Mouse (Mus musculus): ENCODE results near the gene Pgs1. TPM values are rescaled to one million over a fixed set of nuclear protein-coding genes. Genes with fewer than 3 reads are reported as not detected.

Pgs1 gene
- total and polyA plus RNA-seq, 2 experiments from 2014 or later = 55.0 to 62.0 TPM

DNA sequence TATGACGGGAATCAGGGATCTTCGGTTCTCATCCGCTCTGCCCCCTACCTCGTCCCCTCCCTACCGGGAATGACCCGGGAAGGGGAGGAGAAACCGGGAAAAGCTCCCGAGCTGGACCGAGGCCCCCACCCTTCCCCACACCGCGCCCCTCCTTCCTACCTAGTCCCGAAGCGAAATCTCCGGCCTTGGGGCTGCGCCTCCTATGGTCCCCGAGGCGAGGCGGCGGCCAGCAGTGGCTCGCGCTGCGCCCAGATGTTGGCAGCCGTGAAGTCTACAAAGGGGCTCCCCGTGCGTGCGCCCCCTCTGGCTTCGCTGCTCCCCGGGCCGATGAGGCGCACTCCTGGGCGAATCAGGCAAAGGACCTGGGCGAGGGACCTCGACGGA lies 17.4 kb upstream of the Pgs1 start:
- Histone ChIP-seq H3K4me1 (ENCODE audit: insufficient read depth, low read length) (peaks cover 2% of the 10 kb centered on the region; the same call in 1 of the 2 replicates), H3K9me3 (ENCODE audit: low read length) (no peaks in the 10 kb centered on the region), H3K27ac (ENCODE audit: low read depth, low read length) (peak overlapping the region; percentile 39), H3K4me3 (ENCODE audit: low read depth, low read length) (peak overlapping the region; percentile 51), H3K9ac (replicated peaks; ENCODE audit: low read length, poor library complexity, severe bottlenecking) (peak overlapping the region; percentile 52), H3K27me3 (ENCODE audit: insufficient read depth, low read length) (peaks cover 7% of the 10 kb centered on the region), H3K36me3 (ENCODE audit: insufficient read depth, low read length) (no peaks in the 10 kb centered on the region), H3K4me2 (ENCODE audit: low read depth, low read length, poor library complexity, severe bottlenecking) (peak overlapping the region; percentile 90)
- TF ChIP-seq CTCF (IDR thresholded peaks at IDR 0.05) = peak; percentile 47
- ATAC-seq (ENCODE audit: low FRiP score) (peak; percentile 48), DNase-seq (ENCODE audit: low spot score) (no peak)
- under 1% methylated on average over 33 of the region's 34 CpGs for WGBS

DNA sequence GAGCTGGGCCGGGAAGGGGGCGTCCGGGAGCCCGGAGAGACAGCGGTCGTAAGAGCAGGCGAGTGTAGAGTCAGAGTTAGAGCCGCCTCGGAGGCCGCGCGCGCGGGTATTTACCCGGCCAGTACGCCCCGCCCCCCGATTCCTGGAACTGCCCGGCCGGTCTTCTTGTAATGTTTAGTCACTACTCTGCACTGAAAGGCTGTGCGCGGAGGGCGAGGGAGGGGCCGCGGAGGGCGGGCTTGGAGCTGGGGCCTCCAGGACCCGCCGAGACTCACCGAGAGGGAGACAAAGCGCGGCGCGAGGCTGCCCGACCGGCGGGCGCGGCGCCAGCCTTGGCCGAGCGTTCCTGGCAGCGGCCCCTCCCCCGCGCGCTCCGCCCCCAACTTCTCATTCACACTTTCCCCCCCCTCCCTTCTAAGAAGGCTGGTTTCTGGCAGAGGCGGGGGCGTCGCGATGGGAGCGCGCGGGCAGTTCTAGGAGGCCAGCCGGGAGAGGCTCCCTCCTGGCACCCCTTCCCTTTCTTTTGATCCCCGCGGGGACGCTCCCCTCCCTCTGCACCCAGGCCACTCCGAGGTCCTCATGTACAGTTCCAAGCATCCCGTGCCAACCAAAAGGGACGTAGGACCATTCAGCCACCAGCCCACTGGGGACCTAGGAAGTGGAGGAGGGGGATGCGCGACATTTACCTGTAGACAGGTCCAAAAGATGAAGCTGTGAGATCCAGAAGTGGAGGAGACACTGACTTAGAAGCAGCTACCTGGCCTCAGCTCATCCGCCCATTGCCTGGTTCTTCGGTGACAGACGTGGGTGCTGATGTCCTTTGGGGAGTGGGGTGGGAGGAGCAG lies 16.8 kb upstream of the Pgs1 start:
- Histone ChIP-seq H3K9ac (replicated peaks; ENCODE audit: low read length, poor library complexity, severe bottlenecking) (peak overlapping the region; percentile 52), H3K27ac (ENCODE audit: low read depth, low read length) (peak overlapping the region; percentile 39), H3K4me2 (ENCODE audit: low read depth, low read length, poor library complexity, severe bottlenecking) (peak overlapping the region; percentile 90), H3K4me1 (ENCODE audit: insufficient read depth, low read length) (no peaks in the 10 kb centered on the region), H3K9me3 (ENCODE audit: low read length) (no peaks in the 10 kb centered on the region), H3K27me3 (ENCODE audit: insufficient read depth, low read length) (peaks cover 7% of the 10 kb centered on the region), H3K36me3 (ENCODE audit: insufficient read depth, low read length) (no peaks in the 10 kb centered on the region), H3K4me3 (ENCODE audit: low read depth, low read length) (peak overlapping the region; percentile 51)
- ATAC-seq (ENCODE audit: low FRiP score) (peak; percentile 88), DNase-seq (ENCODE audit: low spot score) (peak; percentile 93)
- TF ChIP-seq CTCF (IDR thresholded peaks at IDR 0.05) = no peak
- under 1% methylated on average over 52 of the region's 65 CpGs for WGBS

- DNase-seq (ENCODE audit: low spot score) = peak; percentile 89
- 0 out of 2 replicates have a peak, but pooled peaks have one; percentile 33 for ATAC-seq (ENCODE audit: low FRiP score)
- peak; percentile 93 for TF ChIP-seq CTCF (IDR thresholded peaks at IDR 0.05)
- Histone ChIP-seq H3K4me1 (ENCODE audit: insufficient read depth, low read length) (no peaks in the 10 kb centered on the region), H3K9me3 (ENCODE audit: low read length) (no peaks in the 10 kb centered on the region), H3K27me3 (ENCODE audit: insufficient read depth, low read length) (peaks cover 7% of the 10 kb centered on the region), H3K9ac (replicated peaks; ENCODE audit: low read length, poor library complexity, severe bottlenecking) (peak within 1 kb of the TSS; percentile 52), H3K4me3 (ENCODE audit: low read depth, low read length) (peak within 1 kb of the TSS; percentile 51), H3K27ac (ENCODE audit: low read depth, low read length) (peak within 1 kb of the TSS; percentile 39), H3K4me2 (ENCODE audit: low read depth, low read length, poor library complexity, severe bottlenecking) (peak within 1 kb of the TSS; percentile 90), H3K36me3 (ENCODE audit: insufficient read depth, low read length) (no peaks in the 10 kb centered on the region)
- WGBS = 12% methylated on average over 21 of the region's 21 CpGs
Observed at GRCm38 (mm10) chr11:117969945-117970872, 15.9 kb upstream of the Pgs1 start, which contains the start of gene Socs3. Gene Socs3 (minus strand): TSS chr11:117970047.

DNA sequence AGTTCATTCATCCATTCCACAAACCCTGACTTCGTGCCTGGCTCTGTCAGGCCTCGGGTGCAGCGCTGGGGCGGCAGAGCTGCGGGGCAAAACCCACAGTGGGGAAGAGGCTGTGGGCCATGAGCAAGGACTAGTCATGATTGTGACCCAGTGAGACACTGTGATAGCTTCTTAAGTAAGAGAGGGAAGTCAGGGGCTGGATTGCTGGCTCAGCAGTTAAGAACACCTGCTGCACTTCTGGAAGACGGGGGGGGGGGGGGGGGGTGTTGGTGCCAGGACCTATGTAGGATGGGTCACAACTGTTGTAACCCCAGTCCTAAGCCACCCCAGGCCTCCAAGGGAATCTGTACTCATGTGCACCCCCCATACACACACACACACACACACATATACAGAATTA lies 15.0 kb upstream of the Pgs1 start:
- Histone ChIP-seq H3K9me3 (ENCODE audit: low read length) (no peaks in the 10 kb centered on the region), H3K4me2 (ENCODE audit: low read depth, low read length, poor library complexity, severe bottlenecking) (no peak overlapping the region), H3K4me3 (ENCODE audit: low read depth, low read length) (no peak overlapping the region), H3K9ac (replicated peaks; ENCODE audit: low read length, poor library complexity, severe bottlenecking) (no peak overlapping the region), H3K4me1 (ENCODE audit: insufficient read depth, low read length) (no peaks in the 10 kb centered on the region), H3K27me3 (ENCODE audit: insufficient read depth, low read length) (peaks cover 7% of the 10 kb centered on the region; the same call in 1 of the 2 replicates), H3K27ac (ENCODE audit: low read depth, low read length) (no peak overlapping the region), H3K36me3 (ENCODE audit: insufficient read depth, low read length) (no peaks in the 10 kb centered on the region)
- 71% methylated on average over 5 of the region's 6 CpGs for WGBS
- no peak for DNase-seq (ENCODE audit: low spot score)
- ATAC-seq (ENCODE audit: low FRiP score) = no peak
- no peak for TF ChIP-seq CTCF (IDR thresholded peaks at IDR 0.05)

DNA sequence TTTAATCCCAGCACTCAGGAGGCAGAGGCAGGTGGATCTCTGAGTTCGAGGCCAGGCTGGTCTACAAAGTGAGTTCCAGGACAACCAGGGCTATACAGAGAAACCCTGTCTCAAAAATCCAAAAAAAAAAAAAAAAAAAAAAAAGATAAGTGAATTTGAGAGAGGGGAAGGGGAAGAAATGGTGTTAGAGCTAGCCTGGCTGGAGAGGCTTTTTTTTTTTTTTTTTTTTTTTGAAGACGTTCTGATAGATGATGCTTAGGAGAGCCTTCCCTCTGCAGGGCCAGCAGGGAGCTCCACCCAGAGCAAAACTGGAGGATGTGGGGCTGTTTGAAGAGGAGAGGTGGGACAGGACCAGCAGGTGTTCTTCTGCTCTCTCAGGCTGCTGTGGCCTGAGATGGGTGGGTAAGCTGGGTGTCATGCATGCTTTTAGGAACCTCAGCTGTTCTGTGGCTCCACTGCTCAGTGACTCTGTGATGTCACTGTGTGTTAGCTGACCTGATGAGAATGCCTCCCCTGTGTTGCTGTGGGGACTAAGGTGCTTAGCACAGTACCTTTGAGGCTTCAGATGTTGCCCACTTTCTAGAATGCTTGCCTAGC lies 14.3 kb upstream of the Pgs1 start:
- Histone ChIP-seq H3K27ac (ENCODE audit: low read depth, low read length) (no peak overlapping the region), H3K36me3 (ENCODE audit: insufficient read depth, low read length) (no peaks in the 10 kb centered on the region), H3K4me1 (ENCODE audit: insufficient read depth, low read length) (no peaks in the 10 kb centered on the region), H3K9me3 (ENCODE audit: low read length) (no peaks in the 10 kb centered on the region), H3K9ac (replicated peaks; ENCODE audit: low read length, poor library complexity, severe bottlenecking) (no peak overlapping the region), H3K4me2 (ENCODE audit: low read depth, low read length, poor library complexity, severe bottlenecking) (no peak overlapping the region), H3K4me3 (ENCODE audit: low read depth, low read length) (no peak overlapping the region), H3K27me3 (ENCODE audit: insufficient read depth, low read length) (0 out of 2 replicates have a peak, but pooled peaks cover 3% of the 10 kb centered on the region)
- no peak for TF ChIP-seq CTCF (IDR thresholded peaks at IDR 0.05)
- WGBS = 64% methylated on average over 2 of the region's 2 CpGs
- DNase-seq (ENCODE audit: low spot score) = no peak
- no peak for ATAC-seq (ENCODE audit: low FRiP score)

Measured in midbrain, postnatal 0 days (tissue).